Mouse (Mus musculus) embryo, embryonic 11.5 days (tissue): ENCODE measurements around the gene Atxn2.
"Not testable (repeated sequence)": the region's sequence is repeated elsewhere in the genome, so short reads cannot be mapped to it uniquely, and the experiment has no call there.

Experiments
- DNase-seq: peaks from one replicate; pipeline ENCODE4 v3.0.0-alpha.2; 2012; ENCODE audit warnings: low read depth, low spot score

Gene Atxn2

DNA sequence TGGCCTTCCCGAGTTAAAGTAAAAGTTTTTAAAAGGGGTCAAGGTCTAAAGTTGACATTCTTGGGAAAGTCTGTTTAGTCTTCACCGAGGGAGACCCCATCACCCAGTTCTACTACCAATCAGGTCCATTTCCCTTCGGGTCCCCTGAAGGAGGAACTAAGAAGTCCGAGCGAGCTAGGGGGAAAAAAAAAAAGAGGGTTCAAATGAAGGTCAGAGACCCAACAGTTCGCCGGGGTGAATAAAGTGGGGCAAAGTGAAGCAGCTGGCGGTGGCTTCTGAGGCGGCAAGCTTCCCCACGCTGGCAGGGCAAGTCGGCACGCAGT lies 325 bp upstream of the Atxn2 start:
- no peak for DNase-seq

DNA sequence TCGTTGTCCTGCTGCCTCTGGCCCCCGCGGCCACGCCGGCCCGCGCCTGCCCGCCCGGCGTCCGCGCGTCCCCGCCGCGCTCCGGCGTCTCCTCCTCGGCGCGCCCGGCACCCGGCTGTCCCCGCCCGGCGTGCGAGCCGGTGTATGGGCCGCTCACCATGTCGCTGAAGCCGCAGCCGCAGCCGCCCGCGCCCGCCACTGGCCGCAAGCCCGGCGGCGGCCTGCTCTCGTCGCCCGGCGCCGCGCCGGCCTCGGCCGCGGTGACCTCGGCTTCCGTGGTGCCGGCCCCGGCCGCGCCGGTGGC lies 743 bp downstream of the Atxn2 start:
- DNase-seq, result no peak

DNA sequence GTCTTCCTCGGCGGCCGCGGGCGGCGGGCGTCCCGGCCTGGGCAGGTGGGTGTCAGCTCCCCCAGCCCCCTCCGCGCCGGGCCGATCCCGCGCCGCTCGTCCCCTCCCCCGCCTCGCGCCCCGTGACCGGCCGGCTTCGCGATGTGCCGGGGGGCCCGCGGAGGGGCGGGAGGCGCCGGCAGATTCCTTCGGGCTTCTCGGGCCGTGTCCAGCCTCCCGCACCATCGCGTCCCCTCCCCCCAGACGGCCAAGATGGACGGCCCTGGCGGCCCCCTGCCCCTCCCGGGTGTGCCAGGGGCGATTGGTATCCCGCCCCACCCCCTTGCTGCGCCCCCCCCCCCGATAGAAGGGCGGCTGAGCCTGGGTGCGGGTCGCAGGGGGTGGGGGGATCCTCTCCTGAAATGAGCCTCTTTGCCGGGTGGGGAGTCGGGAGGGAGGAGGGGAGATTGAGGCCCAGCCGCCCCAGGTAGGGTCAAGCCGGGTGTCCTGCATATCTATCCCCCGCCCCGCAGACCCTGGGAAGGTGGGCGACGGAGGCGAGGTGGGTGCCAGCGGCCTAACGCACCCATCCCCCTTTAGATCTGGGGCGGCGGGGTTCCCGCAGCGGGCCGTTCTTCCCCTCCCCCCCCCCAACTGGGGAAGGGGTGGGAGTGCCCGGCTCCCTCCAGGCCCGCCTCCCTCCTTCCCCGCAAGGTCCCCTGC lies 1.2 kb downstream of the Atxn2 start:
- DNase-seq, result no peak

DNA sequence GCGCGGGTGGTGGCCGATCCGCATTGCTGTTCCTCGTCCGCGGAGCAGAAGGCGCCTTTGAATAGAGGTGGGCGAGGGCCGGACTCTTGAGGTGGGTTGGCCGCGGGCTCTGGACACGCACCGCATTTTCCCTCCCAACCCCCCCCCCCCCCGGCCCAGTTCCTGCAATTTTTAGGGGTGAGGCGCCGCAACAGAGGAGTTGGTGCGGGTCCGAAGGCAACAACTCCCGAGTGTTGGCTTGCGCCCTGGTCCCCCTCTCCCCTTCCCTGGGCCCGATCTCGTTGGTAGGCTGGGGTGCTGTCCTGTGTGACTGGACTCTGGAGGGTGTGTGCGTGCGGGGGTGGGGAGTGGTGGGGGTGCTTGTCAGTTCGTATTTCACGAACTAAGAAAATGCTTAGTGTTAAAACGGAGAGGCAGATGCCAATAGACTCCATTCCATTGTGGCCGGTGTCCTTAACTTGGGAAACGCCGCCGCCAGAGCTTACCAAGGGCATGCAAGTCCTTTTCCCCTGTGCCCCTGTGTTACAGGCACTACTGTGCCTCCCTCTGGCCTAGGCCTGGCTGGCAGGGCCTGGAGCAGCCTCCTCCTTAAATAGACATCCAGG lies 1.9 kb downstream of the Atxn2 start:
- DNase-seq, result no peak

DNA sequence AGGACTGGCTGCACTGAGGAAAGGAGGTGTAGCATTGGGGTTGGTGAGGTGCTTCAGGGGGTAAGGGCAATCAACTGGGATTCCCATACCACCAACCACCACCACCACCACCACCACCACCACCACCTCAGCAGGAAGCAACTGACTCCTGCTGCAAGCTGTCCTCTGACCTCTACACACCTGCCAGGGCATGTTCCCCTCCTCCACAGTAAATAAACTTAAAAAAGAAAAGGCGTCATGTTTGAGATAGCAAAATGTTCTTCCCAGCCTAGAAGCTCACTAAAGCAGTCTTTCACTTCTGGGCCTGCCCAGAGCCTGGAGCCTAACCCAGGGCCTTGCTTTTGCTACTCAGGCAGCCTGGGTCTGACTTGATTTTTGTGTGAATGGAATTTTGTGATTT lies 3.2 kb downstream of the Atxn2 start:
- no peak for DNase-seq

DNA sequence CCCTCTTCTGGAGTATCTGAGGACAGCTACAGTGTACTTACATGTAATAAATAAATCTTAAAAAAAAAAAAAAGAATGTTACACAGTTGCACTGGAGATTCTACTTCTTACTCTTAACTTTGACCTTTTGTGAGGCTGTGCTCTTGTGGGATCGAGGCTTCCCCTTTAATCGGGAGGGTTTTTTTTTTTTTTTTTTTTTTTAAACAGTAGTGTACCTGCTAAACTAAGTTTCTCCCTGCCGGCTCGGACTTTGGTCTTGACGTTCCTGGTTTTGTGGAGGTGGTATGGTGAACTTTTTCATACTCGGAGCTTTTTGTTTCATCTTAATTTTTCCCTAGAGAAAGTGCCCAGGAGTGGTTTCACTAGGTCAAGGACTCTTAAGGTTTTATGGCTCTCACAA lies 3.8 kb downstream of the Atxn2 start:
- DNase-seq, result no peak

DNA sequence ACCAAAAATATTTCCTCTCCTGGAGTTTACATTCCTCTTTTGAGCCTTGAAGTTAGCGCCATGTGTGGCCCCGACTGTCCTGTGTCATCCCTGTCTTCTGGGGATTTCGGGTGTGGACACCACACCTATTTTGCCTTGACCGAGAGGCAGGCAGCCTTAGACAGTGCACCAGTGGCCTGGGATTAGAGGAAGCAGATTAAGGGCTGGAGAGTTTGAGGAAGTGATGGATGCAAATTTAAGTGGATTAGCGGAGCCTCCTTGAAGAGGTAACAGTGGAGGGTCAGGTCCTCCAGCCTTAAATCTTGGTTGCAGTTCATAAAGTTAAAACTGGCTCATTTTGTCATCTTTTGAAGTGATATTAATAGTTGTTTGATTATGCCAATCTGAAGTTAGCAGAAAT lies 7.3 kb downstream of the Atxn2 start:
- no peak for DNase-seq

DNA sequence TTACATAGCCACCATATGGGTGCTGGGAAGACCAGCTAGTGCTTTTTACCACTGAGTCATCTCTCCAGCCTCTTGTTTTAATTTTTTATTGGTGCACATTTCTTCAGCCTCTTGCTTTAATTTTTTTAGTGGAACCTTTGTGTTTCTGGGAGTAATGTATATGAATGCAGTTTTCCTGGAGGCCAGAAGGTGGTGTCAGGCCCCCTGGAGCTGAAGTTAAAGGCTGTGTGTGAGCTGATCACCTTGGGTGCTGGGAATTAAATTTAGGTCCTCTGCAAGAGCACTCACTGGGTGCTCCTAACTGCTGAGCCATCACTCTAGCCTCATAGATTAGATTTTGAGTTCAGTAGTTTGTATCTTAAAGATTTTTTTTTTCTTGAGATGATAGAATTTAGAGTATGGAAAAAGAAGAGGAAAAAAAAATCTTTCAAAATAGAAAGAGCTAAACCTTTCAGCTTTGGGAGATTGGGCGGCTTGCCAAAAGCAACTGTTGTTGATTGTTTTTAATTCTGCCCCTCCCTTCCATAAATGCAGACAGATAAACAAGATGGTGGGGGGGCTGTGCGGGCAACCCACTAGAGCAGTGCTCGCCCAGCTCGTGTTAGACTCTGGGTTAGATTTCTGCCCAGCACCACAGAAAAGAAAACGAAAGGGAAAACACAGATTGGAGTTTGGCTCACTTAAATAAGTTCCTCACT lies 9.9 kb downstream of the Atxn2 start:
- no peak for DNase-seq

DNA sequence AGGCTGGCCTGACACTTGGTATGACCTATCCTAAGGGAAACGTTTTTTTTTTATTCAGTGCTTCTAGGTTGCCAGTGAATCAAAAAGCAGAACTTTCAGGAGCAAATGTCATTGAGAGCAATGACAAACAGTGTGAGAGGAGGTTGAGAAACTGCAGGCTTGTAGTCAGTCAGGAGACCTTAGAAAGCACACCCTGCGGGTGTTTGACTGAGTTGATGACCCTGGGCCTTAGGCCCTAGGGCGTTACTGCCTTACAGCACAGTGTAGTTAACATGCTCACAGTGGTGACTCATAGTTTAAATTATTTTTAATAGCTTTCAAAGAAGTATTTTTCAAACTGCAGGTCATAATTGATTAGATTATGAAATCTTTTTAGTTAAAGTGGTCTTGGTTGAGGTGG lies 10.7 kb downstream of the Atxn2 start:
- DNase-seq, result no peak

DNA sequence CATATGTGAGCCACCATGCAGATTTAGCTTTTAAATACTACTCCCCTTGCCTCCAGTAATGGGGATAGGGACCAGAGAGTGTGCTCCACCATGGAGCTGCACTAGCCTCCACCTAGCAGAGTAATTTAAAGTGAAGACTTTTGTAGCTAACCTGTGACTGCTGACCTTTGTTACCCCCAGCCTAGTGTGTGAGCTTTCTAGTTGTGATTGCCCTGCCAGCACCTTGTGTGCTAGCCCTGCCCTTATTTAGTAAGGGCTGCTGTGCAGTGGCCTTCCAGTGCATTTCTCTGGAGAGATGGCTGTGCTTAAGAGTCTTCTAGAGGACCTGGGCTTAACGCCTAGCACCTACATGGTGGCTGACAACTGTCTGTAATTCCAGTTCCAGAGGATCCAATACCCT lies 13.5 kb downstream of the Atxn2 start:
- DNase-seq, result no peak

DNA sequence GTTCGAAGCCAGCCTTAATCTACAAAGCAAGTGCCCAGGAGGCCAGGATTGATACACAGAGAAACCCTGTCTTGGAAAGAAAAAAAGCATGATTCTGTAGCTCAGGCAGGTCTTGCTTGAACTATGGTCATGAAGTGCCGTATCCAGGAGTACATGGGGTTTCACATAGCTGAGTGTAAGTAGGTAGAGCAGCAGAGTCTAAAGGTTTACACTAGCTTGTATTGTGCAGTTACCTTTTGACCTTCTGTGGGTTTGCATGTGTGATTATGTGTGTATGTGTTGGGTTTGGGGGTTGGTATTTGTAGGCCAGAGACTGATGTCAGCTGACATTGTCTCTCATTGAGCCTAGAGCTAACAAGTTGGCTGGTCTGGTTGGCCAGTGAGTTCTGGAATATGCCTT lies 18.9 kb downstream of the Atxn2 start:
- DNase-seq, result no peak

DNA sequence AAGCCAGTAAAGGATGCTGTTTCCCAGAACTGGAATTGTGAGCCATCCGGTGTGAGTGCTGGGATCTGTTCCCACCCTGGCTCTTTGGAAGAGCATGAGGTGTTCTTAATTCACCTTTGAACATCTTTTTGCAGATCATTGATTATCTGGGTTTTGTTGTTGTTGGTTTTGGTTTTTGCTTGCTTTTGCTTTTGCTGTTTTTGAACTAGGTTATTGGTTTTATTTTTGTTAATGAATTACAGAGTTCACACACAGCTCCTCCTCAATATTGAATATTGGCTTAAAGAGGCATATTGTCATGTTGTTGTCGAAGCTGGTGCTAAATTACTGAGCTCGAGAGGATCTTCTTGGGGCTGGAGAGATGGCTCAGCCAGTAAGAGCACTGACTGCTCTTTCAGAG lies 25.5 kb downstream of the Atxn2 start:
- DNase-seq, result no peak

DNA sequence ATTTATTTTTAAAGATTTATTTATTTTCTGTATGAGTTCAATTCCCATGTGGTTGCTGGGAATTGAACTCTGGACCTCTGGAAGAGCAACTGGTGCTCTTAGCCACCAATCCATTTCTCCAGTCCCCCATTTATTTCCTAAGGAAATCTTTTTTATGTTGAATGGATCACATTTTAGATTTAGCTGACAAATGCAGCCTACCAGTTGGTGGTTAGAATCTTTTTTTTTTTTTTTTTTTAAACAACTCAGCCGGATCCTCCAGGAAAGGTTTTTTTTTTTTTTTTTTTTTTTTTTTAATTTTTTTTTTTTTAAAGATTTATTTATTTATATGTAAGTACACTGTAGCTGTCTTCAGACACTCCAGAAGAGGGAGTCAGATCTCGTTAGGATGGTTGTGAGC lies 27.0 kb downstream of the Atxn2 start:
- not testable (repeated sequence) for DNase-seq

DNA sequence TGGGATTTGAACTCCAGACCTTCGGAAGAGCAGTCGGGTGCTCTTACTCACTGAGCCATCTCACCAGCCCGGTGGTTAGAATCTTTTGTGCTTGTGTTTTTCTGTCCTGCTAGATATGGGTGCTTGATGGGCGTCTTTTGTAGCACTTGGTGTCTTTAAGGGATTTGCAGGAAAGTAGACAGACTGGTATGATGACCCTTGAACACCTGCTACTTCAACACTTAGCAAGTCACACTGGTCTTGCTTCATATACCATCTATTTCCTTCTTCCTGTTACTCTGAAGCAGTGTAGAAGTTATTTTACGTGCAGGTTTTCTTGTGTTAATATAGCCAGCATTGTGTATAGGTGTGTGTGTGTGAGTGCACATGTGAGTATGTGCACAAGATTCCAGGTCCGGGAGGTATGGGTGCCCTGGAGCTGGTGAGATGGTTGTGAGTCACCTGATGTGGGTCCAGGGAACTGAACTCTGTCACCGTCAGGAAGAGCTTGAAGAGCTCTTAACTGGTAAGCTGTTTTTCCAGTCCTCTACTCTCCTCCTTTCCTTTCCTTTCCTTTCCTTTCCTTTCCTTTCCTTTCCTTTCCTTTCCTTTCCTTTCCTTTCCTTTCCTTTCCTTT lies 27.5 kb downstream of the Atxn2 start:
- DNase-seq, result no peak

DNA sequence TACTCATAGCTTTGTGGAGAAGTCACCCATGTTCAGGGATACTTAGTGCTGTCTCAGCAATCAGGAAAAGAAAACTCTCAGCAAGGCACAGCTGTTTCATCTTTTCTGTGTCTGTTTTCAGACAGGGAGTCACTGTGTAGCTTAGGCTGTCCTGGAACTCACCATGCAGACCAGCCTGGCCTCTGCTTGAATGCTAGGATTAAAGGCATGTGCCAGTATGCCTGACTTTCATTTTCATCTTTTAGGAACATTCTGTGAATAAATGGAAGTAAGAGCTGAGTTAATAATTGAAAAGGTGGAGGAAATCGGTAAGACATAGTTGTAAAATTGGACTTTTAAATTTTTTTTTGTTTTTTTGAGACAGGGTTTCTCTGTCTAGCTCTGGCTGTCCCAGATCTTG lies 29.4 kb downstream of the Atxn2 start:
- DNase-seq, result no peak

DNA sequence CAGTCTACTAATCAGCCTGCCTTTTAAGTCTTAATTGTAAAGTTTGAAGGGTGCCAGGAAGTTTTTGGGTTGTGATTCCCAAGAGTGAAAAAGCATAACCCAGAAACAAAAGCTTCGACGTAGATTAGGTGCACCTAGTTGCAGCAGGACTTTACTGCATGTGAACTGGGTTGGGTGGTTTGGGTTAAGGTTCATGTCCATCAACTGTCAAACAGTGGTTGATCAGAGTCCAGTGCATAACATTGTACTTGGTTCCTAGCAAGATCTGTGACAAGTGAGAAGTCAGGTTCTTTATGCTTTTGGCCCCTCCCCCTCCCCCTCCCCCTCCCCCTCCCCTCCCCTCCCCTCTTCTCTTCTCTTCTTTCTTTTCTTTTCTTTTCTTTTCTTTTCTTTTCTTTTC lies 31.8 kb downstream of the Atxn2 start:
- no peak for DNase-seq

DNA sequence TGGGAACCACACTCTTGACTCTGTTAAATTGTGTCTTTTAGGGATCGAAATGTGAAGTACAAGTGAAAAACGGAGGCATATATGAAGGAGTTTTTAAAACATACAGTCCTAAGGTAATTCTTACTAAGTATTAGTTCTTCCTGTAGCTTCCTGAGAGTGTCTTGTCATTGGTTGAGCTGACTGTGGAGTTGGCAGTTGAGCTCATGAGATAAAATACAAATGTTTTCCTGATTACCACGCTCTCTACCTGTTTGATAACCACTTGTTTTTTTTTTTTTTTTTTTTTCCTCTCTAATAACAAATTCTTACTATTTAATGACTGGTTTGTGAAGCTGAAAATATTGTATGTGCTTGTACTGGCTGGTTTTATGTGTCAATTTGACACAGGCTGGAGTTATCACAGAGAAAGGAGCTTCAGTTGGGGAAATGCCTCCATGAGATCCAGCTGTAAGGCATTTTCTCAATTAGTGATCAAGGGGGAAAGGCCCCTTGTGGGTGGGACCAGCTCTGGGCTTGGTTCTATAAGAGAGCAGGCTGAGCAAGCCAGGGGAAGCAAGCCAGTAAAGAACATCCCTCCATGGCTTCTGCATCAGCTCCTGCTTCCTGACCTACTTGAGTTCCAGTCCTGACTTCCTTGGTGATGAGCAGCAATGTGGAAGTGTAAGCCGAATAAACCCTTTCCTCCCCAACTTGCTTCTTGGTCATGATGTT lies 36.9 kb downstream of the Atxn2 start:
- DNase-seq, result not testable (repeated sequence)

DNA sequence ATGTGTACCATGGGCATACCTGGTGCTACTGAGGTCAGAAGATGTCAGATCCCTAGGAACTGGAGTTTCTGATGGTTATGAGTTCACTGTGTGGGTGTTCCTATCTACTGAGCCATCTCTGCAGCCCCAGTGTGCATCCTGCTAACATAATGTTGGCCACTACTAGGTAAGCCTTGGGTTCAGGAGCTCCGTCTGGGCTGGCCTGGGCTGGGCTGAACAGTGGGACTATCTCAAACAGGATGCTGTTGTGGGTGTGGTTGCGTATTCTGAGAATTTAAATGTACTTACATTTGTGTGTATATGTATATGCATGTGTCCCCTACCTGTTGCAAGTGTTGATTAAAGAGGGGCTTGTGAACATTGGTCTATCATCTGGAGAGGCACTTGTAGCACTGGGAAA lies 38.5 kb downstream of the Atxn2 start:
- no peak for DNase-seq

DNA sequence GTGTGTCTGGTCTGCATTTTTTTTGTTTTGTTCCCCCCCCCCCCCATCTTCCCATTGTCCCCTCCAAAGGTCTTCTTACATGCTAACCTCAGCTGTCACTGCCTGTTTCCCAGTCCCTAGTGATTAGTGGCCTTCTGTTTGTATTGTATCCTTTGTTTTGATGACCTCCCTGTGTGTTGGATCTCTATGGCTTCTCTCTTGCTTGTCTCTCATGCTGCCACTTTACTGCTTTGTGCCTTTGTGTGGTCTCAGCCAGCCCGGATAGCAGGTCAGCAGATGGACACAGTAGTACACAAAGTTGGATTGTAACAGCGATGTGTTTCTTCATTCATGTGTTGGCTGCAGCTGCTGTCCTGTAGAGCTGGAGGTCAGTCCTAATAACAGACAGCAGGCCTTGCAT lies 46.8 kb downstream of the Atxn2 start:
- DNase-seq, result no peak

DNA sequence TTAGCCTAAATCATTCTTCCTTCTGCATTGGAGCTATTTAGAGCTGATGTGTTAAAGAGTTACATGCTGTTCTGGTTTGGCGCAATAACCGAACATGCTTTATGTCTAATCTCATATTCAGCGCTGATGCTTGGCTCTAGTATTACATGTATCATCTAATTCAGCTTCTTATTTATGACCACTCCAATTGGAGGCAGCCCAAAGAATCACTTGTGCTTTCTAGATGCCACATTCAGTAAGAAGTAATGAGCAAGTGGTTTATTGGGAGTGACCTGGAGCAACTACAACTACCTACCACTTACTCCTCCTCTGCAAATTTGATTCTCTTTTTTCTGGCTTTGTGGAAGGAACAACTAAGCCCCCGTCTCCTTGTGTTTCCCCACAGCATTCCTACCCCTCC lies 47.2 kb downstream of the Atxn2 start:
- DNase-seq, result no peak

DNA sequence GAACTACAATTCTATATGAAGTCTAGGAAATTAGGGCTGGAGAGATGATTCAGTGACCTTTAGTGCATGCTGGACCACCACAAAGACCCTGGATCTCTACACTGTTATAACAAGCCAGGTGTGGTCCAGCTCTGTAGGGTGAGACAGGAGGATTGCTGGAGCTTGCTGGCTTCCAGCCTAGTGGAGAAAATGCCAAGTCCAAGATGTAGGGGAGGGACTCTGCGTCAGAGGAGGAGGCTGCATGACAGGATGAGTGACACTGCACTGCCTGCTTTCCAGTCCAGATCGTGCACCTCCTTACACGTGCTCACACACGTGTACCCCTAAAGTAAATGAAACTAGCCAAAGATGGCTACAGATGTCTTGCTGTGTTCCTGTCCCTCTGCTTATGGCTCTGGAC lies 48.8 kb downstream of the Atxn2 start:
- no peak for DNase-seq

DNA sequence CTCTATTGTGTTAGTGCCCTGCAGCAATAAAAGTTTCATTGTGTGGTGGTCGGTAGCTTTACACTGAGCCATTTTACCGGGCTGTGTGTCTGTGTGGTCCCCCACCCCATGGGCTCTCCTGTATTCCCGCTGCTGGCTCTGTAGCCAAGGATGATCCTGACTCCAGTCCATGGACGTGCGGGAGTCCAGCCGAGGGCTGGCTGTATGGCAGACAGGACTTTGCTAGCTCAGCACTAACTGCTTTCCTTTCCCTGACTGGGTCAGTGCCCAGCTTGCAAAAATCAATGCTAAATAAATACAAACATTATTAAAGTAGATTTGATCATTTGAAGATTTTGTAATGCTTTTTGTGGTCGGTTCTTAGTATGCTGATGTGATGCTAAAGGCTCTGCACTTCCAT lies 50.3 kb downstream of the Atxn2 start:
- DNase-seq, result no peak

DNA sequence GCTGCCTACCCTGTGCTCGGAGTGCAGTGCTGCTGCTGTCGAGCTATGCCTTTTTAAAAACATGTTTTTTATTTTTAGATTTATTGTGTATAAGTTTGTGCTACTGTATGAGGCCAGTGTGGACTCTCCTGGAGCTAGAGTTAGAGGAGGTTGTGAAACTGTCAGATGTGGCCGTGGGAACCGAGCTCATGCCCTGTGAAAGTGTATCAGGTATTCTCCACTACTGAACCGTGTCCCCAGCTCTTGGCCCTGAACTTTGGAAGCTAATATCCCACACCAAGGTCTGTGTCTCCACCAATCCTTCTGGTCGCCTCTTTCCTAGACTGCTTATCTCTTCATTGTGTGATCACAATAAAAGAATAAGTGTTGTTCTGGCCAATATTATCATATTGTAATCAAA lies 51.8 kb downstream of the Atxn2 start:
- no peak for DNase-seq
